Mouse (Mus musculus) ES-E14 (cell line): ENCODE measurements around the gene Gm21732. TPM values are rescaled to one million over a fixed set of nuclear protein-coding genes. Genes with fewer than 3 reads are reported as not detected.
"Not testable (repeated sequence)": the region's sequence is repeated elsewhere in the genome, so short reads cannot be mapped to it uniquely, and the experiment has no call there.

ENCODE experiments used
- DNase-seq: peaks from one replicate; pipeline ENCODE4 v3.0.0-alpha.2; 2013; ENCODE audit warnings: low read depth, low spot score
- H3K27ac ChIP-seq: 2 replicates; pipeline ENCODE4 v1.5.1; 2012; ENCODE audit warnings: low read depth, mild to moderate bottlenecking, low read length, moderate library complexity, mixed read lengths; ENCODE audit not compliant: poor library complexity, insufficient read depth, severe bottlenecking
- H3K36me3 ChIP-seq: 2 replicates; pipeline ENCODE4 v1.6.1; 2012; ENCODE audit warnings: mild to moderate bottlenecking, low read length, moderate library complexity, mixed read lengths; ENCODE audit not compliant: control insufficient read depth, poor library complexity, insufficient read depth, severe bottlenecking
- H3K4me1 ChIP-seq, 2 experiments: fragments of 150-350 bp in 1 of 2; sonication (generic) in 1 of 2; 2 replicates each; pipeline ENCODE4 v1.6.1; 2012; ENCODE audit warnings: low read length in 2 of 2, mild to moderate bottlenecking in 1 of 2, mixed read lengths in 1 of 2; ENCODE audit not compliant: control insufficient read depth in 2 of 2, insufficient read depth in 2 of 2, poor library complexity in 1 of 2
- H3K4me3 ChIP-seq, 2 experiments: fragments of 150-350 bp in 1 of 2; sonication (generic) in 1 of 2; 2 replicates each; pipeline ENCODE4 v1.5.1; 2012; ENCODE audit warnings: low read length in 2 of 2, low read depth in 1 of 2, mild to moderate bottlenecking in 1 of 2, mixed read lengths in 1 of 2; ENCODE audit not compliant: insufficient read depth in 1 of 2, poor library complexity in 1 of 2, severe bottlenecking in 1 of 2
- H3K9ac ChIP-seq: 2 replicates; pipeline ENCODE4 v1.6.1; 2012; ENCODE audit warnings: low read depth, mild to moderate bottlenecking, low read length, mixed read lengths; ENCODE audit not compliant: poor library complexity, insufficient read depth, severe bottlenecking
- H3K9me3 ChIP-seq: fragments of 150-350 bp; sonication (generic); 2 replicates; pipeline ENCODE4 v1.6.1; 2012; ENCODE audit warnings: low read depth, mild to moderate bottlenecking, low read length; ENCODE audit not compliant: control insufficient read depth, insufficient read depth
- in situ Hi-C, 2 experiments: fragments of 600-800 bp; cut with MboI; formaldehyde crosslinking; loops; one replicate each; pipeline ENCODE4 v1.15.1; 2025; ENCODE audit warnings: low sequenced_read_pairs in 2 of 2, inconsistent platforms in 1 of 2; ENCODE audit not compliant: unreplicated experiment in 2 of 2
- total RNA-seq: library from RNA; depleted of rRNA; stranded (reverse); fragments of 300-350 nt; gene quantifications from 2 replicates; pipeline ENCODE4 v1.2.3, GENCODE M21; 2012; rRNA removed

Gene Gm21732
- not detected in 2 replicates for total RNA-seq

- H3K27ac ChIP-seq, H3K9ac ChIP-seq, H3K36me3 ChIP-seq, H3K9me3 ChIP-seq, H3K4me3 ChIP-seq, H3K4me1 ChIP-seq, DNase-seq, in situ Hi-C loops: not testable (repeated sequence)
Measured at GRCm38 (mm10) chrY:38575591-38575990, at the start of gene Gm21732. Gene Gm21732, minus strand, starts transcription at chrY:38575691.

Other genes with a start within 250 kb of the Gm21732 start
- gene Gm20897, start 73.5 kb downstream of the Gm21732 start, total RNA-seq: not detected in 2 replicates